Mouse (Mus musculus): Measurements from ENCODE around the gene Duoxa2.
"Not testable (repeated sequence)": the region's sequence is repeated elsewhere in the genome, so short reads cannot be mapped to it uniquely, and the experiment has no call there.

Duoxa2 gene

DNA sequence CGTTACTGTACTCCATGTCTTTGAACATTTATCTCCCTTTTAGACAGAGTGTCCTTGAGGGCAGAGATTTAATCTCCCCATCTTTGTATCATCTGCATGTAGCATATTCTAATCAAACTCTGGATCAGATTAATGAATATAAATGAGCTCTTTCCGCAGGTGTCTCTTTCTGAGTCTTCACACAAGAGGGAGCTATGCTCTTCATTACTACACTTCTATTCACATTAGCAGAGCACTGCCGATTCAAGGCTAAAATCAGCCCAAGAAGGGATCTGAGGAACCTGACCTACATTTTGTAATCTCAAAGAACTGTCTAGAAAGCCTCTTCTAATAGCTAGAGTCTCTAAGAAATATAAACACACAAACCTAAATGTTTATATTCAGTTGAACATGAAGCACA, 10.9 kb downstream of the Duoxa2 start:
- no peak for DNase-seq (ENCODE audit: low spot score in 2 of 2)

- DNase-seq (ENCODE audit: low spot score in 2 of 2): no peak
Measured at GRCm38 (mm10) chr2:122311561-122311960, 12.9 kb downstream of the Duoxa2 start.

DNA sequence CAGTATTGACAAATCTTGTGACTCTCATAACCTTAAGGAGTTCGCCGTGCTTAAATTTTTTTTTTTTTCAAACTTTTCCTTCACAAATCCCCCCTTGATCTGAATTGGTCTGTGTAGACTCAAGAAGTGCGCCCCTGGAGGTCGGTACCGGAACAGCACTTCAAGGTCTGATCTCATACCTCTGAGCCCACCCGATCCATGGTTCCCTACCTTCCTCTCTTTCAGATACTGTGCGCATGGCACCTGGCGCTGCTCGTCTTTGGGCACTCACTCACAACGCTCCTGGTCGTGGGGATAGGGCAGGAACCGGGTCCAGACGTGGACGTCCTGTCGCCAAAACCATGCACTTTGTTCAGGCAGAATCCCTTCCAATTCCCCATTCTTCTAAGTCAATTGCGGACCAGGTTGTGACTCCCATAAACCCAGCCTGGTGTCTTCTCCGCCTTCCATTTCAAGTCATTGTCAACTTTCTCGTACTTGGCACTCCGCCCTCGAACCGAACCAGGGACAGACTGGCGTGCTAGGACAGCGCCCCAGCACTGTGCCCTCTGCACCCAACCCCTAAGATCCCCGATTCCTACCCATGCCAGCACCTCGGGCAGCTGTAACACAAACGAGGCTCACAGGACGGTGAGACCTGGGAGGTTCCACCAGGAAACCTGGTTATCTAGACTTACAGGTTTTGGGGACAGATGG, 14.2 kb downstream of the Duoxa2 start:
- DNase-seq (ENCODE audit: low spot score in 2 of 2): peak; percentile 45 to 53

DNA sequence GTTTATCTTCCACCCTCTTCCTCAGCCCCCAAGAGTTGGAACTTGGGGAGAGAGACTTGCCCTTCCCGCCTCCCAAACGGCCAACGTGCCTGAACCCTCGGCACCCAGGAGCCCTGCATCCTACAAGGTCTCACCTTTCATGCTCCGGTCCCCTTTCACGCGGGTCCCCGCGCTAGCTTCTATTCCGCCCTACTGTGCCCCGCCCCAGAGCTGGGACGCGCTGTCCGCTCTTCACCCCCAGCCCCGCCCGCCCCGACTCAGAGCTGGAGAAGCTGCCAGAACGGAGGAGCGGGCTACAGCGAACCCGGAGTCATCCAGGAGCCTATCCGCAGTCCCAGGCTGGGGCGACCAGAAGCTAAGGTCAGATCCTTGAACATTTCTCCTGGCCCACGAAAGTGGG, 14.8 kb downstream of the Duoxa2 start, which contains the start of gene Duoxa1:
TSS of gene Duoxa1 (minus strand) at position 195 of the 400 bp plus-strand sequence.
- no peak for DNase-seq (ENCODE audit: low spot score in 2 of 2)

DNA sequence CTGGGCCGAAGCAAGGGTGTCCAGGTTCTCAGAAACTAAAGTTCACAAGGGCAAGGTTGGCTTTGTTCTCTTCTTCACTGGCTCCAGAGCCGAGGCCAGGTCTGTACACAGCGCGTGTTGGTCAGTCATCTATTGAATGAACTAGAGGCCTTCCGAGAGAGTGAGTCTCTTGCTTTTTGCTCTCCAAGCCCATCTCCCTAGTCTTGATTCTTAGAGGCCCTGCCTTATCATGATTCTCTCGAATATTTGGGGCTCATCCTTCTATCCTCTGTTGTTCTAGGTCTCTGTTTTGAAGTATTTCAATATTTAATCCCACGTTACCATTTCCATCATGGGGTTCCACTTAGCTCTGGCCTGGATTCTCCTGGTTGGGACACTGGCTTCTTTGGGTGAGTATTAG, 16.7 kb downstream of the Duoxa2 start, which contains the start of gene Duox1:
TSS of gene Duox1 (plus strand) at position 301 of the 400 bp plus-strand sequence.
- no peak for DNase-seq (ENCODE audit: low spot score in 2 of 2)

- DNase-seq (ENCODE audit: low spot score in 2 of 2): no peak
Measured at GRCm38 (mm10) chr2:122317384-122317783, 18.7 kb downstream of the Duoxa2 start.

- DNase-seq (ENCODE audit: low spot score in 2 of 2): no peak
Measured at GRCm38 (mm10) chr2:122323960-122324359, 25.3 kb downstream of the Duoxa2 start.

DNA sequence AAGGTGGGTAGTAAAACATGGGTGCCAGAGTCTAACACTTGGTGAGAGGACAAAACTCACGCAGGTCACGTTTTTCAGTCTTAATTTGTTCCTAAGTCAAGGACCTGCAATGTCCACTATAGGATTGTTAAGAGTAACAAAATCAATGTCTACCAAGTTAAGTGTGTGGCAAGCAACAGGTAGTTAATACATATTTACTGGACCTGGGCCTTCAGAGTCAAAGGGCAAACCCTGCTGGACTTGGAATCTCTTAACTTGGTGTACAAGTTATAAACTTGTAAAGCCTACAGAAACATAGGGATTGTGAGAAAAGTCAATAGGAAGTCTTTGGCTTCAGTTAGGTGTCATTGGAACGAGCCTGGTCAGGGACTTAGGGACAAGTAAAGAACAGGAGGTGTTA, 25.9 kb downstream of the Duoxa2 start:
- DNase-seq (ENCODE audit: low spot score in 2 of 2): no peak

GRCm38 (mm10) chr2:122325361-122325760, 26.7 kb downstream of the Duoxa2 start:
- DNase-seq (ENCODE audit: low spot score in 2 of 2): no peak

DNA sequence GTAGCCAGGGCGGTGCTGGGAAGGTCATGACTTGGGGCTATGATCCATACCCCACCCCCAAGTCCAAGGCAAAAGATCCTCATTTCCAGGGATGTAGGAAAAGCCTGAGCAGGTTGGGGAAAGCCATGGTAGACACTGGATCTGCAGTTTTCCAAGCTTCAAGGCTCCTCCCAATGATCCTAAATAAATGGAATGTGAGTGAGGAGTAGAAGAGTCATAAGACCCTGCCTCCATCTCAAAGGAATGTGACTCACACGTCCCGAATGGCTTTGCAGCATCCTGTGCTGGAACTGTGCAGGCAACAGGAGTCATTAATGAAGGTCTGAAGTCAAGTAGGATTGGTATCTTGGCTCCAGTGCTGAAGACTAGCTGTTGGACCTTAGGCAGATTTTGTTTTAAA, 29.3 kb downstream of the Duoxa2 start:
- no peak for DNase-seq (ENCODE audit: low spot score in 2 of 2)

DNA sequence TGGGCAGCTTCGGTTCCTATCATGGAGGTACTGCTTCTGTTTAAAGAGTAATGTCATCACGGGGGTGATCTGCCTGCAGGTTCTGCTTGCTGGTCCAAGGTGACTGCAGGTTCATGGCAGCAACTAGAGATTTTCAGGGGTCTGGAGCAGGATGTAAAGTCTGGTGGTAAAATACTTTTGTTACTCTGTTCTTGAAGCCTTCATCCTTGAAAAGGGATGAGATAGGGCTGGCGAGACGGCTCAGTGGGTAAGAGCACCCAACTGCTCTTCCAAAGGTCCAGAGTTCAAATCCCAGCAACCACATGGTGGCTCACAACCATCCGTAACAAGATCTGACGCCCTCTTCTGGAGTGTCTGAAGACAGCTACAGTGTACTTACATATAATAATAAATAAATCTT, 31.6 kb downstream of the Duoxa2 start:
- DNase-seq (ENCODE audit: low spot score in 2 of 2): not testable (repeated sequence)

DNA sequence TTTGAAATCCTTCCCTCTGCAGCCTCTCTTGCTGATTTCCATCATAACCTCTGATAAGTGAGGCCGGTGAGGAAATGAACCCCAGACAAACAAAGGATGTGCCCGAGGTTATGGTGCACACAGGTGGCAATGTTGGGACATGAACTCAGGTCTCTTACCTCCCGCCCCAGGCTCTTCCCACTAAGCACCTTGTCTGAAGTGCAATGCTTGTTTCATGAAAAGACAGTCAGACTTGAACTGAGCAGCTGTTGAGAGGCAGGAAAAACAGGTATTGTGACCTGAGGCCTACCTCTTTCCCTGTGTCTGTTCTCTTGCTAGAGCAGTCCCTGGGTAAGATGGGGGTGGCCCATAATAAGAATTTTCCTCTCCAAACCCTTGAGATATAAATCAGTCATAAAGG, 33.5 kb downstream of the Duoxa2 start:
- DNase-seq (ENCODE audit: low spot score in 2 of 2): no peak

DNA sequence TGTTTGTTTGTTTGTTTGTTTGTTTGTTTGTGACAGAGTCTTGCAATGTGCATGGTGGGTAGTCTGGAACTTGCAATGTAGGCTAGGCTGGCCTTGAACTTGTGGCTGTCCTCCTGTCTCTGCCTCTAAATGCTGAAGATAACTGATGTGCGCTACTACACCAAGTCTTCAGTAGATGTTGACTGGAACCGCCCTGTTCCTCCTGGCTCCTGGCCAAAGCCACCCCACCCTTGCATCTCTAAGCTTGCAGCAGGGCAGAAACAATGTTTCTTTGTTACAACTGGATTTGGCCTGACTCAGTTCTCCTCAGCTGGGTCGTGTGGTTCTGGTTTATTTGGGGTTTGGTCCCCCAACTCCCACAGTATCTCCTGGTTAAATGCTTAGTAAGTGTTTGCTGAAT, 35.5 kb downstream of the Duoxa2 start:
- no peak for DNase-seq (ENCODE audit: low spot score in 2 of 2)

GRCm38 (mm10) chr2:122337291-122337690, 38.6 kb downstream of the Duoxa2 start:
- DNase-seq (ENCODE audit: low spot score in 2 of 2): no peak

DNA sequence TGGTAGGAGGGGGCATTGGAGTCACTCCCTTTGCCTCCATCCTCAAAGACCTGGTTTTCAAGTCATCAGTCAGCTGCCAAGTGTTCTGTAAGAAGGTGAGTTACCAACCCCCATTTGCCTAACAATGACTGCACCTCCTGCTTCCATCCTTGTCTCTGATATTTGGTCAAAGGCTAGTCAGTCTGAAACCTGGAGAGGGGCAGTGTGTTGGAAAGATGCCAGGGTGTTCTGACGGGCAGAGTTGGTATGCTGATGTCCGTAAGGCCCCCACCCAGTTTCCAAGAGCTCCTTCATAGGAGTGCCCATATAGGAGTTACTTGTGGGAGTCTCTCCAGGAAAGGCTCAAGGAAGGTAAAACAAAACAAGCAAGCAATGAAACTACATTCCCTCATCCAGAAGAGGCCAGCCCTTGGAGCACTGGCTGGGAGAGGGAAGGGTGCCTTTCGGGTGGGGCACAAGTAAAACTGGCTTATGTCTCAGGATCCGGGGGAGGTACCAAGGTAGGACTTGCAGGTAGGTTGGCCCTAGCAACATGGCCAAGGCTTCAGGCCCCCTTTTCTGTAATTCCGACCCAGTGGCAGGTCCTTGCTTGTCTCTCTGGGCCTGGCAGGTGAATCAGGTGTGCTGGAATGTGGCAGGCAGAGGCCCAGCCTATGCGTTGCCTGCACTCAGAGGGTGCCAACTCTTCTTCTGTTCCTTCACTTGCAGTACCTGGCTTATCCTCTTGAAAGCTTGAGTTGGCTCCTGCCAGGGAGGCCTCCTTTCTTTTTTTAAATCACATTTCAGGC, 46.6 kb downstream of the Duoxa2 start:
- DNase-seq (ENCODE audit: low spot score in 2 of 2): no peak

- not testable (repeated sequence) for DNase-seq (ENCODE audit: low spot score in 2 of 2)
Measured at GRCm38 (mm10) chr2:122346164-122346563, 47.5 kb downstream of the Duoxa2 start.

- no peak for DNase-seq (ENCODE audit: low spot score in 2 of 2)
Measured at GRCm38 (mm10) chr2:122347257-122347656, 48.6 kb downstream of the Duoxa2 start.

DNA sequence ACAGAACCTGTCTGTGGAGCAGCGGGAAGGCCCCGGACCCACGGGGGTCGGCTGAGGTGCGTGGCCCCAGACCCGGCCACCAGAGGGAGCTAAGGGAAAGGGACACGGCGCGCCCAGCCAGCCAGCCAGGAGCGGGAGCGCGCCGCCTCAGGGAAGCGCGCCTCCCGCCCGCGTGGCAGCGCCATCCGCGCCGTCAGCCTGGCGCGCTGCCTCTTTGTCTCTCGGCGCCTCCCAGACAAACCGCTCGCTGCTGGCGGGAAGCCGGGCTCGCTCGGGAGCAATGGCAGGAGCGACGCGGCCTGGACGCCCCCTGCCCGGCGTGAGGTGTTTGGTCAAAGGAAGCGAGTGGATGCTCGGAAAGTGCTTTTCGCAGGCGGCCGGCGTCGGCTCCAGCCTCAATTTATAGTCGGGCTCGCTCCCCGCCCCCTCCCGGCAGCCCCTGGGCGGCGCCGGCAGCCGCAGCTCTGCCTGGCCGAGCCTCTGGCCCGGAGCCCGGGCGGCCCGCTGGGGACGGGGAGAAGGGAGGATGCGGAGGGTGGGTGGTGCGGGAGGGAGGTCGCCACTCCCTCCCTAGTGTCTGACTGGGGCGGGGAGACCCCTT, 49.9 kb downstream of the Duoxa2 start:
- DNase-seq (ENCODE audit: low spot score in 2 of 2): peak; percentile 50 to 74

DNA sequence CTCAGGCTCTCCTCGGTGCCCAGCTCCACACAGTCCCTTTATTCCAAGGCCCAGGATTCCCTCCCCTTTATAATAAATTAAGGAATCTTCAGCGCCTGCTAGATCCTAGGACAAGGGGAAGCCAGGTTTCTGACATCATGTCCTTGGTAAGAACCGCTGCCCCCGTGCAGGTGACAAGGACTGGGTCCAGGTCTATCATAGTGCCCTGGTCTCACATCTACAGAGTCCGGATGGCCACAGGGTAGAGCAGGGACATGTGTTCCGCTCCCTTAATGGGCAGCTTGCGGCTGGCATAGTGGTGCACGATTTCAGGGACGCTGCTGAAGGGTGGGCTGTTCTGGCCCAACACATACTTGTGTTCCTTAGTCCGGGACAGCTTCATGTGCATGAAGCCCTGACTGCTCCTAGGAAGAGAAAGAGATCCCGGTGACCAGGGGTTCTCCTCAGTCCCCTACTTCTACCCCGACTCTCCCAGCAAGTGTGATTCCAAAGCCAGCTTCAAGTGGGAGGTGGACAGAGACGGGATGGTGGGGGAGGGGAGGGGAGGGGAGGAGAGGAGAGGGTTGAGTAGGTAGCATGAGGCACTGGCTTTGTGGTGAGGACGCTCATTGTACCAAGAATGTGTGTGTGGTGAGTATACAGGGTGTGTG, 50.6 kb downstream of the Duoxa2 start:
- no peak for DNase-seq (ENCODE audit: low spot score in 2 of 2)

DNA sequence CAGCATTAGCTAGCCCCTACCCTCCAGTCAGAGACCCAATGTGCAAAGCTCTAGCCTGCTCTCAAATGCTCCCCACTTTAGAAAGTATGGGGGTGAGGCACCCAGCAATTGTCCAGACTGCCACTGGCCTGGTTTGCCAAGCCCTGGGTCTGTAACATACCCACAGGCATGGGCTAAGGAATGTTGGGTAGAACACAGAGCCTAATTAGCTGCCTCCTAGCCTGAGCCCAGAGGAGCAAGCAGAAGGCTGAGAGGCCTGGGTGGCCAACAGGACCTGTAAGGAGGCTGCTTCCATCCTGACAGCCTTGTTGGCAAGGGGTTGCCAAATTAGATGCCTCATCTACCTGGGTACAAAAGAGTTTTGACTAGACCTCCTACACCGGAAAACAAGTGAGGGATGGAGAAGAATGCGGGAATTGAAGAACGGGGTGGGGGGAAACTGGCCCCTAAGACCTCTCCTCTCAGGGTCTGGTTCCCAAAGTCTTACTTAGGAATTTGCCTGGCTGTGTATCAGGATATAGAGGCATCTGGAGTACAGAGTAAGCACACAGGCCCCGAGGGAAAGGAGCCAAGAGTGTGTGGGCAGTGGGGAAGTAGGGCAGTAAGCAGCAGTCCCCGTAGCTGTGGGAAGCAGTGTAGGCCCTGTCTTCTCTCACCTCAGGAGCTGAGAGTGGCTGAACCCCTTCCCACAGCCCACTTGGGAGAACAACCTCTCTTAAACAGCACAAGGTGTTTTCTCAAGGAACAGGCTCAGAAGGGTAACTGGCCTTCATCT, 52.6 kb downstream of the Duoxa2 start:
- DNase-seq (ENCODE audit: low spot score in 2 of 2): no peak

DNA sequence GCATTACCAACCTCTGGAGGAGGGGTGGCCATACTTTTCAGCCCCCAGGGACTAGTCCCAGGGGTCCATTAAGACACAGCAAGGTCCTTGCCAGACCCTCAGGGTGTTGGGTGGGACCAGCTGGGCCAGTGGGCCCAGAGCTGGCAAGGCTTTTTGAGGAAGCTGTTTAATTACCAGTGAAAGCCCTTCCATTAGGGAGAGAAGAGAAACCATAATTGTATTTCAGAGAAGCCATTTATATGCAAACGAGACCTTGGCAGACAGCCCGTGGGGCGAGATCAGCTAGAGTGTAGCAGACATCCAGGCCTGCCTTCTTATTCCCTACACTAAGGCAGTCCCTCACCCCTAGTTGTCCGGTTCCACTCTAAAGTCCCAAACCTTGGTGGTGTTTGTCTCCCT, 53.2 kb downstream of the Duoxa2 start:
- DNase-seq (ENCODE audit: low spot score in 2 of 2): no peak
